Mouse (Mus musculus): Measurements from ENCODE around the gene Gm10842. TPM values are rescaled to one million over a fixed set of nuclear protein-coding genes. Genes with fewer than 3 reads are reported as not detected.

The Gm10842 gene
- total RNA-seq, 2 experiments from 2014 or later = not detected

DNA sequence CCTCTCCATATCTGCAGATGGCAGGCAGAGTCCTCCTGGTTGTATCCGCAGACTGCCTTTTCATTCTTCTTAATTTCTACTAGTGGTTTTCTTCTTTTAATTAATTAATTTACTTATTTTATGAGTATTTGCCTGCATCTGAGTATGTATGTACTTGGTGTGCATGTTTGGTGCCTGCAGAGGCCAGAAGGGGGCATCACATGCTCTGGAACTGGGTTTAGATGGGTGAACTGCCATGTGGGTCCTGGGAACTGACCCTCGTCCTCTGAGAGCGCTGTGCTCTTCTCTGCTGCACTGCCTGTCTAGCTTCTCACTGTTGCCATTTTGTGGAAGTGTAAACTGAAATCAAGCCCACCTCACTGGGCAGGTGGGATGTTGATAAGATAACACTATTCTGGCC is 38.0 kb downstream of the Gm10842 start:
- DNase-seq (ENCODE audit: extremely low spot score in 1 of 2, low spot score in 2 of 2) = no peak
- intact Hi-C loops (cut with DNase I) = no loop called here

DNA sequence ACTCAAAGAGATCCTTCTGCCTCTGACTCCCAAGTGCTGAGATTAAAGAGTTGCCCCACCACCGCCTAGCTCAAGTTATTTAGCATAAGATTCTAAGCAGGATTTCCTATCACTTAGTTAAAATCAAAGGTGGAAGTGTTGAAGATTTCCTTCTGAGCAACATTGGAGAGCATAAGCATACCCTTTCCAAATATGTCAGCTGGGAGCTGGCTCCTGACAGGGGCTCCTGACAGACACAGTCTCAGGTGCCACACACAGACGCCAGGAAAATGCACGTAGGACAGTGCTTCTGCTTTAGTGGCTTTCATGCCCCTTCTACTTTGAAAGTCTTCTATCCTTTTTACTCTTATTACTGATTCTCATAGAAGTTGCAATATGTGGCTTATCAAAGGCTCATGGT is 45.5 kb downstream of the Gm10842 start:
- no peak for DNase-seq (ENCODE audit: extremely low spot score in 1 of 2, low spot score in 2 of 2)
- intact Hi-C loops (cut with DNase I) = no loop called here

Other genes with a start within 250 kb of the Gm10842 start
- 1 to 10 TPM; 1.7 to 2.0 TPM for gene Efcab3, start 83.3 kb upstream of the Gm10842 start, total RNA-seq (2021)
- gene Mettl2, start 20.5 kb upstream of the Gm10842 start, total RNA-seq (2021) = 10 to 100 TPM; 19.7 to 21.6 TPM
- gene Tlk2, start 31.9 kb downstream of the Gm10842 start, total RNA-seq (2021) = 10 to 100 TPM; 47.5 to 49.6 TPM
- 10 to 100 TPM in 1 of 2 experiments, 1 to 10 TPM in 1; 8.5 to 11.2 TPM for gene Mrc2, start 145.8 kb downstream of the Gm10842 start, total RNA-seq (2021)

Data from left cerebral cortex, postnatal 10 days (tissue).